Mouse (Mus musculus) liver, embryonic 14.5 days (tissue): Measurements from ENCODE around the gene Tspan12. TPM values are rescaled to one million over a fixed set of nuclear protein-coding genes. Genes with fewer than 3 reads are reported as not detected.
A peak's percentile ranks its signal among the peaks of the same experiment; 100 is the strongest.

Source experiments
- ATAC-seq: fragments of 200-750 bp; cut with Nextera tagmentation; 2 replicates; pipeline ENCODE4 v1.8.0; 2017; ENCODE audit warnings: moderate number of reproducible peaks, mild to moderate bottlenecking, moderate library complexity; ENCODE audit not compliant: insufficient read depth
- DNase-seq, 3 experiments: peaks; one replicate each; pipeline ENCODE4 v3.0.0-alpha.2; 2012 to 2013; ENCODE audit warnings: low read depth in 3 of 3, low spot score in 3 of 3
- H3K27ac ChIP-seq: fragments of 300-500 bp; sonication (generic); 2 replicates; pipeline ENCODE4 v1.5.1; 2014; ENCODE audit warnings: moderate library complexity, mild to moderate bottlenecking, control low read depth, inconsistent platforms
- H3K27me3 ChIP-seq: fragments of 300-500 bp; sonication (generic); 2 replicates; pipeline ENCODE4 v1.6.1; 2014; ENCODE audit warnings: mild to moderate bottlenecking, low read length, moderate library complexity; ENCODE audit not compliant: control insufficient read depth, insufficient read depth
- H3K36me3 ChIP-seq: fragments of 300-500 bp; sonication (generic); replicated peaks from 2 replicates; pipeline ENCODE4 v1.6.1; 2014; ENCODE audit warnings: low read depth; ENCODE audit not compliant: control insufficient read depth, insufficient read depth
- H3K4me1 ChIP-seq, 2 experiments: fragments of 200-500 bp in 1 of 2; fragments of 300-500 bp in 1 of 2; sonication (generic) in 1 of 2; replicated peaks; 2 replicates each; pipeline ENCODE4 v1.6.1; 2012 to 2014; ENCODE audit warnings: antibody characterized with exemption in 1 of 2, inconsistent platforms in 1 of 2, low read length in 1 of 2; ENCODE audit not compliant: control insufficient read depth in 2 of 2, insufficient read depth in 2 of 2
- H3K4me2 ChIP-seq: fragments of 300-500 bp; sonication (generic); 2 replicates; pipeline ENCODE4 v1.6.1; 2014; ENCODE audit warnings: low read depth, mild to moderate bottlenecking, control low read depth, moderate library complexity
- H3K4me3 ChIP-seq, 2 experiments: fragments of 200-500 bp in 1 of 2; fragments of 300-500 bp in 1 of 2; sonication (generic) in 1 of 2; 2 replicates each; pipeline ENCODE4 v1.5.1; 2012 to 2014; ENCODE audit warnings: low read depth in 2 of 2, low read length in 2 of 2, mild to moderate bottlenecking in 2 of 2, control low read depth in 1 of 2, inconsistent platforms in 1 of 2, moderate library complexity in 1 of 2; ENCODE audit not compliant: insufficient read depth in 1 of 2
- H3K9ac ChIP-seq: fragments of 300-500 bp; sonication (generic); replicated peaks from 2 replicates; pipeline ENCODE4 v1.6.1; 2014; ENCODE audit warnings: mild to moderate bottlenecking, control low read depth, moderate library complexity
- H3K9me3 ChIP-seq: fragments of 300-500 bp; sonication (generic); 2 replicates; pipeline ENCODE4 v1.6.1; 2016; ENCODE audit warnings: low read length, mixed read lengths; ENCODE audit not compliant: control insufficient read depth
- CTCF ChIP-seq: IDR thresholded peaks from 2 replicates; pipeline ENCODE4 v1.5.1; 2016; ENCODE audit warnings: antibody characterized with exemption, low read depth, control low read depth
- EP300 ChIP-seq: IDR thresholded peaks from 2 replicates; pipeline ENCODE4 v1.6.1; 2016; ENCODE audit warnings: antibody characterized with exemption, low read depth
- WGBS: fragments of 180-500 bp; shearing (Covaris S2); extraction: QIAGEN DNeasy Blood & Tissue Kit; methylation state at CpG from one replicate; pipeline ENCODE4 v1.1.7; 2014; ENCODE audit not compliant: insufficient replicate concordance; 5-methylcytosine and 5-hydroxymethylcytosine counted together
- polyA plus RNA-seq, 2 experiments: library from polyadenylated mRNA; depleted of rRNA in 1 of 2; stranded (reverse) in 1 of 2; unstranded in 1 of 2; fragments of >200 nt; fragmentation: Nextera tagmentation in 1 of 2; extraction: Ambion mirVana in 1 of 2; gene quantifications; 2 replicates each; pipeline versions ENCODE4 v1.2.1 to v1.2.3; 2012 to 2014

Gene Tspan12
- polyA plus RNA-seq, 2 experiments, result 4.3 to 18.9 TPM

DNA sequence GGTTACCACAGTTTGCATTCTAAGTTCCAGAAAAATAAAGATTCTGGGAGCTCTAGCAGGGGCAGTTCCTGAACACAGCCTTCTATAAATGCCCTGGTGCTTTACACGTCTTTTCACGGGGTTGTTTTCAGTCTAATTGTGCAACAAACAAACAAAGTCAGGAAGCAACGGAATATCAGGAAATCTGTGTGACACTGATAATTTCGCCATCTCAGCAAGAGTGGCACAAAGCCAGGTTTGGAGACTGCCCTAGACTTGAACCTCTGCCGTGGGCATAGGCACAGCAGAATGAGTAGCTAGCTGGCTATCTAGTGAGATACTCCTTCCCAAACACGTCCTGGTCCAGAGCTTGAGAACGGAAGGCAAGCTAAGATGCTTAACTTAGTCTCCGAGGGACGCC is 53.7 kb downstream of the Tspan12 start:
- no peak overlapping the region for H3K27ac ChIP-seq
- no peaks in the 10 kb centered on the region for H3K9me3 ChIP-seq
- H3K36me3 ChIP-seq, result no peaks in the 10 kb centered on the region
- TF ChIP-seq EP300 (no peak), CTCF (no peak)
- DNase-seq (no peak), ATAC-seq (no peak)
- H3K9ac ChIP-seq, result no peak overlapping the region
- no peak overlapping the region for H3K4me2 ChIP-seq
- H3K27me3 ChIP-seq, result no peaks in the 10 kb centered on the region
- 48% methylated on average over 9 of the region's 9 CpGs for WGBS
- no peak overlapping the region for H3K4me3 ChIP-seq
- peaks cover 0 to 1% of the 10 kb centered on the region in 2 experiments; a peak in 1 of 4 replicates for H3K4me1 ChIP-seq

DNA sequence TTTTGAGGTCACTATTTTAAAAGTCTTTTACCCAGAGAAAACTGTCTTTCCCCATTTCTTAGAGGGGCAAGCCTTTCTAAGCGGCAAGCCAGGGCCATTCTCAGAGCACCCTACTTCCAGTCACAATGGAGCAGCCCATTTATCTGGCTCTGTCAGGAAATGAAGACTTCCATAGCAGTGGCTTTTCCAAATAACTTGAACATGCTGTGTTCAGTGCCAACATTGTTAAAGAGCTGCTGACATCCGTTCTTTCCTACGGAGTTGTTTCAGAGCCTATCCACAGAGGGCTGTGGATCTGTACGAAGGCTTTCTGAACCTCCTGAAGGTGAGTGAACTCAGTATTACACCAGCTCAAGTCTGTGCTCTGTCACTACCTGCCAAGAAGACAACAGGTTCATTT is 55.2 kb downstream of the Tspan12 start:
- WGBS, result 73% methylated on average over 4 of the region's 4 CpGs
- Histone ChIP-seq H3K27me3 (no peaks in the 10 kb centered on the region), H3K9me3 (no peaks in the 10 kb centered on the region), H3K4me3 (no peak overlapping the region), H3K9ac (no peak overlapping the region), H3K27ac (no peak overlapping the region), H3K36me3 (no peaks in the 10 kb centered on the region), H3K4me1 (peaks cover 0 to 3% of the 10 kb centered on the region in 2 experiments; a peak in 1 of 4 replicates), H3K4me2 (no peak overlapping the region)
- DNase-seq (no peak), ATAC-seq (no peak)
- no peak for TF ChIP-seq EP300
- TF ChIP-seq CTCF, result no peak

DNA sequence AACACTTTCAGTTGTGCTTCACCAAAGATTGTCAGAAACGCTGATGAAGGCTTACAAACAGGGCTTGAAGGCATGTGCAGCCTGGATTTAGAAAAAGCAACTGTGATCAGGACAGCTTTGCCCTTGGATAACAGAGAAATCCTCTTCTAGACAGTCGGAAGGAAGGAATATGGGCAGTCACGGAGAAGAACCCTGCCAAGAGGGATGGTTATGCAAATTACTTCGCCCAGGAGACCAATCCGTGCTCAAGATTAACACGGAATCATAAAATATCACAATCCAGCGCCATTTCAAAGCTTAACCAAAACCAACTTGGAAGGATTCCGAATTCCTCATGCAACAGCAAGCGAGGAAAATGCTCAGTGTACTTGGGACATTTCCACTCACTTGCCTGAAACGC is 55.9 kb downstream of the Tspan12 start:
- H3K4me2 ChIP-seq, result no peak overlapping the region
- no peak overlapping the region for H3K9ac ChIP-seq
- TF ChIP-seq EP300 (no peak), CTCF (no peak)
- H3K4me1 ChIP-seq, result peaks cover under 1 to 6% of the 10 kb centered on the region in 2 experiments
- H3K27ac ChIP-seq, result no peak overlapping the region
- H3K36me3 ChIP-seq, result no peaks in the 10 kb centered on the region
- no peaks in the 10 kb centered on the region for H3K9me3 ChIP-seq
- no peak for ATAC-seq
- no peaks in the 10 kb centered on the region for H3K27me3 ChIP-seq
- no peak overlapping the region for H3K4me3 ChIP-seq
- DNase-seq, result no peak
- 73% methylated on average over 10 of the region's 10 CpGs for WGBS

DNA sequence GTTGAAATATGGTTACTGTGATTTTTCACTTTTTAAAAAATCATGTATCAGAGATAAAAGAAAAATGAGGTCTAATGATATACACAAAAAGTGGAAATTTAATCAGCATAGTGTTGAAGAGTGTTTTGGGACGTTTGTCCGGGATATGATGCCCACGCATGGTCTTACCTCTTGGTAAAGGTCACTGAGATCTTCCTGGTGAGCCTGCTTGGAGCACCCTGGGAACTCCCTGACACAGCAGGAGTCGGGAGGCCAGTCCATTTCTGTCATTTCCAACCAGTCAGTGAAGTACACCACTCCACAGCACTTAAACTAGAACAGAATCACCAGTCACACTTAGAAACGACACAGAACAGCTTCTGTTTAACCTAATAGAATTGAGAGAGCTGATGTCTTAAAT is 56.9 kb downstream of the Tspan12 start:
- 75% methylated on average over 5 of the region's 5 CpGs for WGBS
- no peak for ATAC-seq
- H3K27me3 ChIP-seq, result no peaks in the 10 kb centered on the region
- no peaks in the 10 kb centered on the region for H3K36me3 ChIP-seq
- H3K9ac ChIP-seq, result no peak overlapping the region
- H3K27ac ChIP-seq, result no peak overlapping the region
- no peaks in the 10 kb centered on the region for H3K9me3 ChIP-seq
- no peak overlapping the region for H3K4me2 ChIP-seq
- no peak for DNase-seq
- H3K4me1 ChIP-seq, result peaks cover 11 to 15% of the 10 kb centered on the region in 2 experiments
- H3K4me3 ChIP-seq, result no peak overlapping the region
- no peak for TF ChIP-seq CTCF
- no peak for TF ChIP-seq EP300

DNA sequence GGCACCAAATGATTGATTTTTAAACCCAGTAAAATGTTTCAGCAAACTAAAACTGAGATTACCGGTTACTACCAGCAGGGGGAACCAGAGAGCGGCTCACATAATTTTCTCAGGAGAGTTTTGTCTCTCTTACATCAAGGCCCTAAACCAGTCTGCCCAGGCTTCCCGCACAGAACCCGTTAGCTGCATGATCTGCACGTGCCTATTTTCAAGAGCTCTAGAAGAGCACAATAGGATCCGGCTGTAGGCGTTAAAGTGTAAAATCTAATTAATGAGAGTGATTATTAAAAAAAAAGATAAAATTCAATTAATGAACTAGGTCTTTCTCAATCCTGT is 57.3 kb downstream of the Tspan12 start:
- Histone ChIP-seq H3K36me3 (no peaks in the 10 kb centered on the region), H3K9ac (no peak overlapping the region), H3K4me2 (no peak overlapping the region), H3K4me1 (peaks cover 14 to 19% of the 10 kb centered on the region in 2 experiments), H3K27me3 (no peaks in the 10 kb centered on the region), H3K9me3 (no peaks in the 10 kb centered on the region), H3K27ac (no peak overlapping the region), H3K4me3 (no peak overlapping the region)
- ATAC-seq (no peak), DNase-seq (peak in 2 of 3 experiments; percentile 14 to 24)
- TF ChIP-seq EP300 (no peak), CTCF (peak; percentile 77)
- 6% methylated on average over 7 of the region's 7 CpGs for WGBS
